Mouse (Mus musculus) neural tube, embryonic 11.5 days (tissue): ENCODE data around the gene Psip1. TPM values are rescaled to one million over a fixed set of nuclear protein-coding genes. Genes with fewer than 3 reads are reported as not detected.

Experiments used
- ATAC-seq: fragments of 200-750 bp; cut with Nextera tagmentation; 2 replicates; pipeline ENCODE4 v1.8.0; 2017; ENCODE audit warnings: moderate number of reproducible peaks, mild to moderate bottlenecking, moderate TSS enrichment, moderate library complexity; ENCODE audit not compliant: insufficient read depth, low FRiP score, low TSS enrichment
- DNase-seq: peaks from one replicate; pipeline ENCODE4 v3.0.0-alpha.2; 2015; ENCODE audit warnings: low spot score
- H3K27ac ChIP-seq: fragments of 300-500 bp; sonication (generic); 2 replicates; pipeline ENCODE4 v1.5.1; 2014; ENCODE audit warnings: low read depth, mild to moderate bottlenecking, low read length
- H3K27me3 ChIP-seq: fragments of 300-500 bp; sonication (generic); 2 replicates; pipeline ENCODE4 v1.6.1; 2014; ENCODE audit warnings: mild to moderate bottlenecking, low read length, mixed read lengths; ENCODE audit not compliant: control insufficient read depth, insufficient read depth
- H3K36me3 ChIP-seq: fragments of 300-500 bp; sonication (generic); 2 replicates; pipeline ENCODE4 v1.6.1; 2014; ENCODE audit warnings: mild to moderate bottlenecking, low read length, moderate library complexity, mixed read lengths; ENCODE audit not compliant: control insufficient read depth, insufficient read depth
- H3K4me1 ChIP-seq: fragments of 300-500 bp; sonication (generic); 2 replicates; pipeline ENCODE4 v1.6.1; 2014; ENCODE audit warnings: low read length, mixed read lengths; ENCODE audit not compliant: control insufficient read depth, insufficient read depth
- H3K4me2 ChIP-seq: fragments of 300-500 bp; sonication (generic); 2 replicates; pipeline ENCODE4 v1.6.1; 2014; ENCODE audit warnings: low read depth, mild to moderate bottlenecking, moderate library complexity
- H3K4me3 ChIP-seq: fragments of 300-500 bp; sonication (generic); 2 replicates; pipeline ENCODE4 v1.5.1; 2014; ENCODE audit warnings: low read depth, low read length
- H3K9ac ChIP-seq: fragments of 300-500 bp; sonication (generic); 2 replicates; pipeline ENCODE4 v1.6.1; 2014; ENCODE audit warnings: mild to moderate bottlenecking, low read length
- H3K9me3 ChIP-seq: fragments of 300-500 bp; sonication (generic); 2 replicates; pipeline ENCODE4 v1.6.1; 2016; ENCODE audit warnings: low read length; ENCODE audit not compliant: control insufficient read depth
- whole genome bisulfite sequencing: fragments of 180-500 bp; shearing (Covaris S2); extraction: QIAGEN DNeasy Blood & Tissue Kit; methylation state at CpG from one replicate; pipeline ENCODE4 v1.1.7; 2014; 5-methylcytosine and 5-hydroxymethylcytosine counted together
- polyA plus RNA-seq: library from polyadenylated mRNA; unstranded; fragments of >200 nt; fragmentation: Nextera tagmentation; extraction: Ambion mirVana; gene quantifications from 2 replicates; pipeline ENCODE4 v1.2.1, GENCODE M21; 2014

The Psip1 gene
- polyA plus RNA-seq, 1 experiment from 2014 or later: 360 TPM

GRCm38 (mm10) chr4:83418781-83419180 lies 67.5 kb downstream of the Psip1 start:
- no peaks in the 10 kb centered on the region for H3K27me3 ChIP-seq
- H3K4me3 ChIP-seq: peak overlapping the region; percentile 90
- H3K9ac ChIP-seq: peak overlapping the region; percentile 93
- H3K4me2 ChIP-seq: peak overlapping the region; percentile 51
- ATAC-seq (no peak), DNase-seq (no peak)
- no peak overlapping the region for H3K27ac ChIP-seq
- WGBS: 82% methylated on average over 2 of the region's 2 CpGs
- no peaks in the 10 kb centered on the region for H3K9me3 ChIP-seq
- 0 out of 2 replicates have a peak, but pooled peaks cover 4% of the 10 kb centered on the region for H3K4me1 ChIP-seq
- H3K36me3 ChIP-seq: no peaks in the 10 kb centered on the region

DNA sequence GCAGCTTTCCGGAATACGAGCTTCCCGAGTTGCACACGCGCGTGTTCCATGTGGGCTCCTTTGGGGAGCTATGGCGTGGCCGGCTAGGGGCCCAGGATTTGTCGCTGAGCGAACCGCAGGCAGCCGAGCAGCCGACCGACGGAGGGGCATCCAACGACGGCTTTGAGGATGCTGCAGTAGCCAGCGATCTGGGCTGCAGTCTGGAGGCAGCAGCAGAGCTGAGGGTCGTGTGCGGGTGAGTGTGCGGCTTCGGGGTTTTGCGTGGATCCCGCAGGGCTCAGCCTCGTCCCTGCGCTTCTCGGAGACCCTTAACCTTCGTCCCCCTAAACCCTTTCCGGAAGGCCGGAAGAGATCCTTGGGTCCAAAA lies 68.5 kb downstream of the Psip1 start:
- DNase-seq: no peak
- H3K9me3 ChIP-seq: no peaks in the 10 kb centered on the region
- under 1% methylated on average over 30 of the region's 30 CpGs for WGBS
- peak overlapping the region; percentile 90 for H3K4me3 ChIP-seq
- no peaks in the 10 kb centered on the region for H3K27me3 ChIP-seq
- H3K36me3 ChIP-seq: no peaks in the 10 kb centered on the region
- peak overlapping the region; percentile 60 for H3K27ac ChIP-seq
- peak overlapping the region; percentile 51 for H3K4me2 ChIP-seq
- H3K4me1 ChIP-seq: 0 out of 2 replicates have a peak, but pooled peaks cover 4% of the 10 kb centered on the region
- H3K9ac ChIP-seq: peak overlapping the region; percentile 93
- no peak; the same call in 1 of the 2 replicates for ATAC-seq

GRCm38 (mm10) chr4:83417160-83417819 lies 69.0 kb downstream of the Psip1 start, which contains the start of gene Snapc3:
TSS of gene Snapc3 (plus strand) at chr4:83417724.
- Histone ChIP-seq H3K9ac (peak within 1 kb of the TSS; percentile 93), H3K27ac (peak within 1 kb of the TSS; percentile 69), H3K9me3 (no peaks in the 10 kb centered on the region), H3K4me1 (0 out of 2 replicates have a peak, but pooled peaks cover 4% of the 10 kb centered on the region), H3K27me3 (no peaks in the 10 kb centered on the region), H3K4me3 (peak within 1 kb of the TSS; percentile 90), H3K36me3 (no peaks in the 10 kb centered on the region), H3K4me2 (peak within 1 kb of the TSS; percentile 51)
- ATAC-seq (peak; percentile 100), DNase-seq (peak; percentile 97)
- WGBS: 2% methylated on average over 41 of the region's 41 CpGs

DNA sequence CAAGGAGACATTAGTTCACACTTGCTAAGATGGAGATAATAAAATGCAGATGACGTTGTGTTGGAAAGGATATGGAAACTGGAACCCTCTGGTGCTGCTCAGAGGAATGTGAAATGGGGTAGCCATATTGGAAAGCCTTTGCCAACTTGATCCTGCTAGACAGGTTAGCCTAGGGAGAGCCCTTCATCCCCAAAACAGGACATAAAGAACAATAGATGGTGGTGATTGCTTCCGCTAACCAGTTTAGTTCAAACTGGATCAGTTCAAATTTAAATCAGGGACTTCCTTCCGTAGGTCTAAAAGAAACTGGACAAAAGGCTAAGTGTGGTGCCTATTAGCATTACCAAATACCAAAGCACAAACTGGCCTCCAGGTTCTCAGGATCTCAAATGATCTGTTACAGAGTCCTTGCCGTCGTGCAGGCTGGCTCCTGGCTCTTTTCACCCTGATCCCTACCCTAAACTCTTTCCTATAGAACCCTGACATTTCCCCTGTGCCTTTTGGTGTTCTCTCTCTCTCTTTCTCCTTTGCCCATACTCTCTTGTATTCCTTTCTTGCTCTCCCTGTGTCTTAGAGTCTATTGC lies 71.9 kb downstream of the Psip1 start:
- Histone ChIP-seq H3K4me3 (no peak overlapping the region), H3K4me2 (no peak overlapping the region), H3K36me3 (no peaks in the 10 kb centered on the region), H3K9ac (no peak overlapping the region), H3K9me3 (no peaks in the 10 kb centered on the region), H3K27ac (no peak overlapping the region), H3K27me3 (no peaks in the 10 kb centered on the region), H3K4me1 (0 out of 2 replicates have a peak, but pooled peaks cover 4% of the 10 kb centered on the region)
- ATAC-seq (no peak), DNase-seq (no peak)
- 68% methylated on average over 5 of the region's 5 CpGs for WGBS

DNA sequence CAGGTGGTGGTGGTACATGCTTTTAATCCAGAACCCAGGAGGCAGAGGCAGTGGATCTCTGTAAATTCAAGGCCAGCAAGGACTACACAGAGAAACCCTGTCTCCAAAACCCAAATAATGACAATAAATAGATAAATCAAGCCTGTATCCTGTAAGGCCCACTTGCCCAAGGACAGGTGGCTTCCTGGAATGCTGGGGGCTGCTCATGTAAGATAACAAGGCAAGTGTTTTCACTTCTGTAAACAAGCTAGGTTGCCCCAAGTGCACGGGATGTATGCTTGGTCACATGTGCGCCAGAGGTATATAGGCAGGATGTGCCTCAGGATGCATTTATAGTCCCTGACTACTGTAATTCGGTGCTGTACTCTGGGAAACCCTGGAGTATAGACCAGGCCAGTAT lies 74.2 kb downstream of the Psip1 start:
- Histone ChIP-seq H3K36me3 (no peaks in the 10 kb centered on the region), H3K4me2 (no peak overlapping the region), H3K27ac (no peak overlapping the region), H3K9ac (no peak overlapping the region), H3K4me3 (no peak overlapping the region), H3K4me1 (no peaks in the 10 kb centered on the region), H3K9me3 (0 out of 2 replicates have a peak, but pooled peaks cover 3% of the 10 kb centered on the region), H3K27me3 (no peaks in the 10 kb centered on the region)
- WGBS: 88% methylated on average over 3 of the region's 3 CpGs
- DNase-seq (no peak), ATAC-seq (no peak)

- no peaks in the 10 kb centered on the region for H3K27me3 ChIP-seq
- no peak overlapping the region for H3K4me2 ChIP-seq
- H3K36me3 ChIP-seq: no peaks in the 10 kb centered on the region
- WGBS: 92% methylated on average over 4 of the region's 4 CpGs
- H3K4me3 ChIP-seq: no peak overlapping the region
- H3K9me3 ChIP-seq: 0 out of 2 replicates have a peak, but pooled peaks cover 3% of the 10 kb centered on the region
- H3K9ac ChIP-seq: no peak overlapping the region
- DNase-seq: no peak
- no peak for ATAC-seq
- H3K27ac ChIP-seq: no peak overlapping the region
- H3K4me1 ChIP-seq: no peaks in the 10 kb centered on the region
These were observed 76.3 kb downstream of the Psip1 start for GRCm38 (mm10) chr4:83409867-83410505.

DNA sequence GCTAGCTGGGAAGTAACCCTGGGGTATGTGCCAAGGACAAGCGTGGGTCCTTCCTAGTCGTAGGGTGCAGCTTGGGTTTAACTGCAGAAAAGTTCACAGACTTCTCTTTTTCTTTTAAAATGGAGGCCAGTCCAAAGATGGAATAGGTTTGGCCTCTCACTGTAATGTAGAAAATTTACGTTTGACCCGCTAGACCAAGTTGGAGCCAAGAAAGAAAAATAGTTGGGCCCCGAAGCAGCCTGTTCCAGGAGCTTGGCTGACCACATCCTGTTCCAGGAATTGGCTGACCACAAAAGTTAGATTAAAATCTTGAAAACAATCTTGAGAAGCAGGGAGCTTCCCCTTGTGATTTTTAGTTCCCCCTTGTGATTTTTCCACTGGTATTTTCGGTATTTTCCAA lies 78.6 kb downstream of the Psip1 start:
- Histone ChIP-seq H3K36me3 (no peaks in the 10 kb centered on the region), H3K27ac (no peak overlapping the region), H3K4me1 (no peaks in the 10 kb centered on the region), H3K4me3 (no peak overlapping the region), H3K9me3 (0 out of 2 replicates have a peak, but pooled peaks cover 3% of the 10 kb centered on the region), H3K9ac (no peak overlapping the region), H3K4me2 (no peak overlapping the region), H3K27me3 (no peaks in the 10 kb centered on the region)
- 95% methylated on average over 6 of the region's 6 CpGs for WGBS
- DNase-seq (no peak), ATAC-seq (no peak)
